Mouse (Mus musculus) large intestine, adult 2 months (tissue): ENCODE results near the gene Itga2. TPM values are rescaled to one million over a fixed set of nuclear protein-coding genes. Genes with fewer than 3 reads are reported as not detected.

Experiments
- DNase-seq: peaks from one replicate; pipeline ENCODE4 v3.0.0-alpha.2; 2012; ENCODE audit warnings: low read depth, low spot score
- WGBS: fragments of 180-500 bp; shearing (Covaris S2); methylation state at CpG from one replicate; pipeline ENCODE4 v1.1.7; 2018; 5-methylcytosine and 5-hydroxymethylcytosine counted together
- polyA plus RNA-seq: library from polyadenylated mRNA; depleted of rRNA; stranded (reverse); fragments of >200 nt; gene quantifications from 2 replicates; pipeline ENCODE4 v1.2.3, GENCODE M21; 2012

Gene Itga2
- polyA plus RNA-seq, 1 experiment, result 3.4 TPM

GRCm38 (mm10) chr13:114887293-114887692, 44.6 kb downstream of the Itga2 start:
- DNase-seq, result no peak
- WGBS, result 85% methylated on average over 4 of the region's 4 CpGs

- 72% methylated on average over 9 of the region's 9 CpGs for WGBS
- no peak for DNase-seq
Measured at GRCm38 (mm10) chr13:114885171-114885570, 46.7 kb downstream of the Itga2 start.

GRCm38 (mm10) chr13:114878667-114879066, 53.2 kb downstream of the Itga2 start:
- WGBS, result 62% methylated on average over 11 of the region's 11 CpGs
- DNase-seq, result no peak

- WGBS, result 66% methylated on average over 2 of the region's 2 CpGs
- no peak for DNase-seq
Measured at GRCm38 (mm10) chr13:114876005-114876520, 55.8 kb downstream of the Itga2 start.

GRCm38 (mm10) chr13:114874738-114875137, 57.2 kb downstream of the Itga2 start:
- DNase-seq, result no peak
- 91% methylated on average over 6 of the region's 6 CpGs for WGBS

GRCm38 (mm10) chr13:114857525-114857924, 74.4 kb downstream of the Itga2 start:
- DNase-seq, result no peak
- WGBS, result 76% methylated on average over 4 of the region's 4 CpGs

GRCm38 (mm10) chr13:114856269-114856627, 75.7 kb downstream of the Itga2 start:
- 69% methylated on average over 7 of the region's 7 CpGs for WGBS
- no peak for DNase-seq

- WGBS, result 71% methylated on average over 15 of the region's 15 CpGs
Measured at GRCm38 (mm10) chr13:114855573-114856268, 76.2 kb downstream of the Itga2 start.

GRCm38 (mm10) chr13:114854428-114854827, 77.5 kb downstream of the Itga2 start:
- WGBS, result 97% methylated on average over 3 of the region's 3 CpGs
- no peak for DNase-seq

More at GRCm38 (mm10) chr13:114855573-114856268, 76.2 kb downstream of the Itga2 start:
- DNase-seq, result no peak

GRCm38 (mm10) chr13:114854023-114854422, 77.9 kb downstream of the Itga2 start:
- DNase-seq, result no peak
- WGBS, result 80% methylated on average over 6 of the region's 6 CpGs

- 53% methylated on average over 2 of the region's 2 CpGs for WGBS
- DNase-seq, result peak; percentile 16
Measured at GRCm38 (mm10) chr13:114853152-114853551, 78.7 kb downstream of the Itga2 start.

GRCm38 (mm10) chr13:114852264-114853111, 79.4 kb downstream of the Itga2 start:
- 28% methylated on average over 6 of the region's 6 CpGs for WGBS
- DNase-seq, result peak; percentile 94

GRCm38 (mm10) chr13:114848945-114849344, 83.0 kb downstream of the Itga2 start:
- WGBS, result 62% methylated on average over 3 of the region's 3 CpGs
- no peak for DNase-seq

GRCm38 (mm10) chr13:114845804-114846203, 86.1 kb downstream of the Itga2 start:
- WGBS, result 82% methylated on average over 6 of the region's 6 CpGs
- no peak for DNase-seq

GRCm38 (mm10) chr13:114843318-114843717, 88.6 kb downstream of the Itga2 start:
- DNase-seq, result no peak
- 44% methylated on average over 1 of the region's 1 CpGs for WGBS

- WGBS, result 76% methylated on average over 4 of the region's 4 CpGs
- DNase-seq, result no peak
Measured at GRCm38 (mm10) chr13:114840545-114840944, 91.4 kb downstream of the Itga2 start.

GRCm38 (mm10) chr13:114839098-114839497, 92.8 kb downstream of the Itga2 start:
- 85% methylated on average over 9 of the region's 9 CpGs for WGBS
- DNase-seq, result no peak

GRCm38 (mm10) chr13:114838535-114838990, 93.3 kb downstream of the Itga2 start:
- WGBS, result 37% methylated on average over 5 of the region's 5 CpGs
- no peak for DNase-seq

GRCm38 (mm10) chr13:114837061-114837460, 94.8 kb downstream of the Itga2 start:
- 90% methylated on average over 7 of the region's 7 CpGs for WGBS
- no peak for DNase-seq

GRCm38 (mm10) chr13:114834580-114834979, 97.3 kb downstream of the Itga2 start:
- 42% methylated on average over 2 of the region's 2 CpGs for WGBS

GRCm38 (mm10) chr13:114833351-114833750, 98.5 kb downstream of the Itga2 start:
- WGBS, result 60% methylated on average over 4 of the region's 4 CpGs
- no peak for DNase-seq

More at GRCm38 (mm10) chr13:114834580-114834979, 97.3 kb downstream of the Itga2 start:
- no peak for DNase-seq
